Mouse (Mus musculus) A20 (cell line): ENCODE measurements around the gene Tmem229b.
A peak's percentile ranks its signal among the peaks of the same experiment; 100 is the strongest.
"Not testable (repeated sequence)": the region's sequence is repeated elsewhere in the genome, so short reads cannot be mapped to it uniquely, and the experiment has no call there.

Experiments used
- DNase-seq: peaks from one replicate; pipeline ENCODE4 v3.0.0-alpha.2; 2011; ENCODE audit warnings: low read depth, low spot score

The Tmem229b gene

GRCm38 (mm10) chr12:78952484-78952883 lies 54.9 kb downstream of the Tmem229b start:
- no peak for DNase-seq

DNA sequence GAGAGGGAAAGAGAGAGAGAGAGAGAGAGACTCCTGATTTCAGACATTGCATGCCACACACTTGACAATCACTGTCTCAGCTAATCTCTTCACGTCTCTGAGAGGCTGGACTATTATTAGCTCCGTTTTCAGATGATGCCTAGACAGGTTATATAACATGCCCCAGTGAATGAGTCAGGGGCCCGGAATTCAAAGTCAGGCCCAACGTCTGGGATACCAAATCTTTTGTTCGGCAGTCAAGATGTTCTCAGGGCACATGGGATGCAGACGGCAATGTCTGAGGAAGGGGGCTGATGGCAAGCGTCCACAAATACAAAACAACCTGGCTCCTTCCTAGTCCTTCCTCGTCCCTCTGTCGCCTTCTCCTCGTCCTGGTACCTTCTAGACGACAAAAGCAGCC lies 55.4 kb downstream of the Tmem229b start:
- DNase-seq, result no peak

- DNase-seq, result no peak
Observed at GRCm38 (mm10) chr12:78947661-78948060, 59.8 kb downstream of the Tmem229b start.

DNA sequence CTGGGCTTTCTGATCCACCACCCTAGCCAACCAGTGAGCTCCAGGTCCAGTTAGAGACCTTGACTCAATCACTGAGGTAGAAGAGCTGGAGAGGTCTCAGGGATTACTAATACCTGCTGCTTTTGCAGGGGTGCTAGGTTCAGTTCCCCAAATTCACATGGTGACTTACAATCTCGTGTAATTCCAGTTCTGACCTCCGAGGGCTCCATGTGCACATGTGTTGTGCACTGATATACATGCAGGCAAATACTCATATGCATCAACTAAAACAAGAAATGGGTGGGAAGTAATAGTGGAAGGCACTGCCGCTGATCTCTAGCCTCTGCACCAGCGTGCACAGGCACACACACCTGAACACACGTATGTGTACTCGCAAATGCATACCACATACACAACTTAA lies 60.3 kb downstream of the Tmem229b start:
- DNase-seq, result peak; percentile 68

DNA sequence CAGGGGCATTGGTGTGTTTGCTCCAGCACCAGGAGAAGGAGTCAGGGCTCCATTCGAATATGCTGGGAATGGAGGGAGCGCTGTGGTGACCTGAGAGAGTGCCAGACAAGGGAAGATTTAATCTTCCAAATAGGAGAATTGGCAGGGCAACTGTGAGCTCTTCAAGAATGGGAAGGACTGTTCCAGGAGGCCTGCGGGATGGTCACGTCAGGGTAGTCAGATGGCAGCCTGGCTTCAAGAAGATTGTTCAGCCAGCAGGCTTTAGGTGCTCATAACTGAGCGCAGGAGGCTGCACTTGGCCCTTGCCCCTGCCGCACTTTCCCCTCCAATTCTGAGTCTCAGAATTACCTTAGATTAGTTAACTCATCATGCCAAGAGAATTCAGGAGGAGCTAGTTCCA lies 64.5 kb downstream of the Tmem229b start:
- DNase-seq, result no peak

DNA sequence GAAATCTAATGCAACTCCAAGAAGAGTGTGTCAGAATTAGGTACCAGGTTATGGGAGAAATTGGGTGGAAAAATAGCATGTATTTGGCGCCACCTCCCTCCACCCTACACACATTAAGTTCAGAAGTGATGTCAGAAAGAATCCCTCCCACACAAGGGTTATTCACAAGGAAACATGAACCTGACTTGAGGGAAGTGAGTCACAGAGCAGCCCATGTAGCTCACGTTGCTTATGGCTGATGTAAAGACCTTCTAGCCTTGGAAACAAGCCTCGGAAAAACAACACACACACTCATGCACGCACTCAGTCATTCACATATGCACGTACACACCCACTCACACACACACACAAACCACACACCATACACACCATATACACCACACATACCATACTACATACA lies 67.3 kb downstream of the Tmem229b start:
- DNase-seq, result no peak

DNA sequence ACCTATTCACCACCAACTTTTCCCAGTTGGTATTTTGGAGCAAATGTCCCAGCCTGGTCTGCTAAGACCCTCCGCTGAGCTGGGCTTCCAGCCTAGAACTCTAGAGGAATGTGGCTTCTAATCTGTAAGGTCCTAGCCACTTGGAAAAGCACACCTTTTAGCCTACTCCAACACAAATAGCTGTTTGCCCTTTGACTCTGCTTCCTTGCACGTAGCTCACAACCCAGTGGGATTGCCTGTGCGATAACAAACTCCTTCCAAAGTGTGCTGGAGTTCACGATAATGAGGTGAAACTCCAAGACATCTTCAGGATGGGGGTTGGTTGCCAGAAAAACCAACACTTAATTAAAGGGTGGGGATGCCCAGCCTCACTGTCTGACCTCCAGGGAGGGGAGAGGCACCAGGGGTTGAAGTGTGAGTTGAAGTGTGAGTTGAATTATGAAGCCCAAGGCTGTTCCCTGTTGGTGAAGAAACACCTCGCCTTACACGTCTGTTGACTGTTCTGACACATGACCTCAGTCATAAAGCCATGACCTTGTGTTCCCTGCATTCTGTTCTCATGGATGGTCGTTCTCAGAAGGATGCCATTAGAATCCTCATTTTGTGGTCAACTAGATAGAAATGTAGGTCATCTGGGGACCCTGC lies 67.9 kb downstream of the Tmem229b start:
- no peak for DNase-seq

DNA sequence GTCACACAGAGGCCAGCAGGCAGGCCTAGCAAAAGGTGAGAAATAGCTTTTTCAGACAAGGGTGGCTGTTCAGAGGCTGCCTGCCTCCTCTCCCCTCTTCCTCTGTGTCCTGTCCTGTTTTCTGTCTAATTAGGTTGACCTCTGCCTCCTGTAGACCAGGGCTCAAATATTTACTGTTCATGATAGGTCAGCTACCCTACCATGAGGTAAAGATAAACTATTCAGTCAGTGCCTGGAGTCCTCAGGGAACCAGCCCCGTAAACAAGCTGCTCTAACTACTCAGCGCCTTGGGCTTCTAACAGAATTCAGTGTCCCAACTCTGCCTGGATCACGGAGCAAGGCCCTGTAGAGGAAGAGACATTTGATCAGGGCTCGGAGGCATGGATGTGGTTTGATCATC lies 70.9 kb downstream of the Tmem229b start:
- no peak for DNase-seq

DNA sequence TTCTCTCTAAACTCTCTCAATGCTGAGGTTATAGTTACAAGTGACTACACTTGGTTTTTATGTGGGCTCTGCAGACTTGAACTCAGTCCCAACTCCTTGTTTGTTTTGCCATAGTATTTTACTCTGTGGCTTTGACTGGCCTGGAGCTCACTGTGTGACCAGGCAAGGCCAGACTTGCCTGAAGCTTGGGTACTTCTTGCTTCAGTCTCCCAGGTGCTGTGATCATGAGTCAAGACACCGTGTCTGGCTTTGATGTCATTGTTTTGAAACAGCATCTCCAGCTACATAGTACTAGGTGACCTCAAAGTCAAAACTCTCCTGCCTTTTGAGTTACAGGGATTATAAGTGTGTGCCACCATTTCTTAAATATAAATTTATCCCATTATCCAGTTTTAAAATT lies 77.5 kb downstream of the Tmem229b start:
- DNase-seq, result no peak

- no peak for DNase-seq
Observed at GRCm38 (mm10) chr12:78927287-78927686, 80.1 kb downstream of the Tmem229b start.

DNA sequence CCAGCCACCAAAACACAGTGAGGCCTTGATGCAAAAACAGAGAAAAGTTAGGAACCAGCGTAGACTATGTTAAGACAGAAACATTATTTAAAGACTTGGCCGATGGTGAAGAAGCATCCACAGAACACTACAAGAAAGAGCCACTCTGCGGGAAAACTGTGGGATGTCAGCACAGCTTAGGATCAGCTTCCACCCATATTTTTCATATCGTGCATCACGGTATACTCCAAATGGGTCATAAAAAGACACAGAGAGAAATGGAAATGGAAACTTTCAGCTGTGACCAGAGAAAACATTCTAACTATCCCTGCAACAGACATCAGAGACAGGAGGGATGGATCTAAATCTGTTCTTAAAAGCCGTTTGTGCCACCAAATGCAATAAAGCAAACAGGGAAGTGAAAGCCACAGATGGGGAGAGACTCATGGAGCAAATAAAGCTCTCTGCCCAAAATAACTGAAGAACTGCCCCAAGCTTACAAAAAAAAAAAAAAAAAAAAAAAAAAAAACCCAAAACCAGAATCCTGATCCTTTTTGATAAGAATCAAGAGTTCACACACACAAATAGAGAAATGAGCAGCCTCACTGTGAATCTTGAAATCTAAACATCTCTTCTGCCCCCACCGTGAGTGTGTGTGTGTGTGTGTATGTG lies 83.8 kb downstream of the Tmem229b start:
- peak; percentile 88 for DNase-seq

DNA sequence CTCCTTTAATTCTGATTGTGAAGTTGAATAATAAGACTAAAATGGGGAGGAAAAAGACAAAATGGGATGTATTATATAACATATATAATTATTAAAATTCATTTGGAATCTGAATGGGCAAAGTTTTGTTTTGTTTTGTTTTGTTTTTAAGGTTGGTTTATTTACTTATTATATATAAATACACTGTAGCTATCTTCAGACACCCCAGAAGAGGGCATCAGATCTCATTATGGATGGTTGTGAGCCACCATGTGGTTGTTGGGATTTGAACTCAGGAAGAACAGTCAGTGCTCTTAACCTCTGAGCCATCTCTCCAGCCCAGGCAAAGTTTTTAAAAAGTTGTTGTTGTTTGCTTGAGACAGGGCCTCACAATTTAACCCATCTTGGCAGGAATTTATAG lies 84.5 kb downstream of the Tmem229b start:
- DNase-seq, result not testable (repeated sequence)

GRCm38 (mm10) chr12:78922058-78922457 lies 85.4 kb downstream of the Tmem229b start:
- peak; percentile 59 for DNase-seq

DNA sequence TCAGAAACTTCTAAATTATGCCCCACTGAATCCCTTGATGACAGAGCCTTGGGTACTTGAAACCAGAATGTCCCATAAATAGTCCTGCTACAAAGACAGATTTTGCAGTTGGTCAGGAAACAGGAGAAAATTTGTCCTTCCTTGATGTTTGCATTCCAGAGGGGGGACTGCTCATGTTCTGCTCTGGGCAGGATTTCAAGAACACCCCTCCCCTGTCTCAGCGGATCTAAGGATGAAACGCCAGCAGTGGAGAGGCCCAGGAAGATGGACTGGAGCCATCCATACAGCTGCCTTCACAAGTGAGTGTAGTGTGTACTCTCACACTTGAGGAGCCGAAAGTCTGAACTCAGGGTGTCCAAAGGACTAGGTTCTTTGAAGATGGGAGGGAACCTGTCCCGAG lies 86.0 kb downstream of the Tmem229b start:
- DNase-seq, result peak; percentile 21

- peak; percentile 86 for DNase-seq
Observed at GRCm38 (mm10) chr12:78919079-78919712, 88.2 kb downstream of the Tmem229b start.

DNA sequence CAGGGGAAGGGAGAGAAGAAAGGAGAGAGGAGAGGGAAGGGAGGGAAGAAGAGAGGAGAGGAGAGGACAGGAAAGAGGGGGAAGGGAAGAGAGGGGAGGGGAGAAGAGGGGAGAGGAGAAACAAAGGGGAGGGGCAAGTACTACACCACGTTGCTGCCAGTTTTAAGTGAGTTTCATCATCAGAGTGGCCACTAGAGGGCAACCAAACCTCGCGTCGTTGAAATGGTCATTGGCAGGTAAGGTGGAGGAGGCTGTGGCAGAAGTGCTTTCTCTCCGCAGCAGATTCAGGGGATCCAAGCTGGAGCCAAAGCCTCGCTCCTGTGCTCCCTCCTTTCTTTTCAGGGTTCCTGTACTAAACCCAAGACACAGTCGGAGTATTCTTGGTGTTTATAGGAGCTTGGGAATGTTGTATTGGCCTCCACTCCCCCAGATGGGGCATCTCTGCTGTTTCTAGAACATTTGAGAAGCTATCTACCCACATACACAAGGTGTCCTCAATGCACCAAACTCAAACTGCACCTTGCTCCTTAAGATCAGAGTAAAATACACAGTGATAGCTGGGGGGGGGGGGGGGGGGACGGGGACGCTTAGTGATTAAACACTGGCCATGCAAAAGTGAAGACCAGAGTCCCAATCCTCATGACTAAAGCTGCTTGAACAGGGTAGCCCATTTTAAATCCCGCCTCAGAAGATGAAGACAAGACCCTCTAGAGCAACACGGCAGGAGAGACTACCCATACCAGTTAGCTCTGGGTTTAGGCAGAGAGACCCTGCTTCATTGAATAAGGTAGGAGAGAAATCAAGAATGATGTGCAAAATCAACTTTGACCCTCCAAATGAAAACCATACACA lies 89.0 kb downstream of the Tmem229b start:
- peak; percentile 94 for DNase-seq

DNA sequence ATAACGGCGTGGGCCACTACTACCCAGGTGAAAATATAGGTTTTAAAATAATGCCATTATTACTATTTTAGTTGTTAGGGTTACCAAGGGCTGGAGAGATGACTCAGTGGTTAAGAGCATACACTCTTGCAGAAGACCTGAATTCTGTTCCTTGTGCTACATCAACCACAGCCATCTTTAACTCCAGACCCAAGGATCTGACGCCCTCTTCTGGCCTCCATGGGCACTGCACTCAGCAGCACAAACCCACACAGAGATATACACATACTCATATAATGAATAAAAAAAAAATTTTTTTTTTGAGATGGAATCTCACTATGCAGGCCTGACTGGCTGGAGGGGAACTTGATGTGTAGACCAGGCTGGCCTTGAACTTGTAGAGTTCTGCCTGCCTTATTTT lies 91.1 kb downstream of the Tmem229b start:
- DNase-seq, result peak; percentile 24

DNA sequence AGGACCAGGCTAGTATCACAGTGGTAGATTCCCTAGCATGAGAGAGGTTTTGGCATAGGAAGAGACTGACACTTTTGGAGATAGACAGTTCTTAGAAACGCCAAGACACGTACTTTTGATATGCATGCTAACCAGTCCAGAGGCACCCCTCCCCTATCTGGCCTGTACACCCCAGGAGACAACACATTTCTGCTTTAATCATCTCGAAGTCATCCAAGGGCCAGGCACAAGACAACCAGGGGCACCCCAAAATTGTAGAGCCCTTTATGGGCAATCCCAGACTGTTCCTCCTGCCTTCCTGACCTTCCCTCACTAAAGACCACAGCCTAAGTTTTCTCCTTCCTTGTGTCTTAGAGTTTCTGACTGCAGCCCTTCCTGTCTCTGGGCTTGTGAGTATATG lies 91.9 kb downstream of the Tmem229b start:
- DNase-seq, result no peak

DNA sequence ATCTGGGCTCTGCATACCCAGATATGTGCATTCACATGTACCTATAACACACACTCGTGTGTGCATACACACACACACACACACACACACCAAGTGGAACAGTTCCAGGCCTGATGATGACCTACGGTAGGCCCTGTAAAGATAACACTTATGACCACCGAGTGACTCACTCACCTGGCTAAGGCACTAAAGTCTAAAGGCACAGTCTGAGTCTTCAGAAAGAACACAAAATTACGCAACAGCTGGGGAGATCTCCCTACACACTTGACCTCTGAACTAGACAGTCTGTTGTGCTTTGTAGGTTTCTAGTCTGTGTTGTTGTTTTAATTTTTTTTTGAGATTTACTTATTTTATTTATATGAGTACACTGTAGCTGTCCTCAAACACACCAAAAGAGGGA lies 93.0 kb downstream of the Tmem229b start:
- DNase-seq, result no peak
